Mouse (Mus musculus): Measurements from ENCODE around the gene Tmc6.

DNA sequence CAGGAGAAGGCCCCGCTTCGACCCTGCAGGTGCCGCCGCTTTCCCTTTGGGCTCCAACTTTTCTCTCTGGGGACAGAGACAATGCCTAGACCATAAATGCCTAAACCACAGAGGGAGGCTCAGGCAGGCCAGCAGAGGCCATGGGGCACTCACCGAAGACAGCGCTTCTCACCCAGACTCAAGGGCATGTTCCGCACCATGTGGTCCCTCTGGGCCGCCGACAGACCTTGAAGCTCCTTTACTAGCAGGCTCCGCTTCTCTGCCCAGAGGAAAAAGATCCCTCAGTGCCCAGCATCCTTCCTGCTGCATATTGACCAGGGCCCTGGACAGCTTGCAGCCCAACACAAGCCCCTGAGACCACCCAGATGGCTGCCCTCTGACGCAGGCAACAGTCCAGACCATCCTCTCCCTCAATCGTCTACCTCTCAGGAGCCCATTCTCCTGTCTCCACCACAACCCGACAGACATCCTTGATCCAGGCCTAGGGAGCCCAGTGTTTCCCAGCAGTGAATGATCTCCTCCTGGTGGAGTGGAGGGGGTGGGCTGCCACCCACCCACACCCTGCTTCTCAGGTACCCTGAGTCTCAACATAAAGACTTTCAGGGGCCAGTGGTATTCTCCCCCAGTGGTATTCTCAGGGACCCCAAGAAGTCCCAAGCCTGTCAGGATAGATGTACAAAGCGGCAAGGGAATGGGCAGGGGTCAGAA is 5.8 kb downstream of the Tmc6 start:
- TF ChIP-seq POLR2A (IDR thresholded peaks at IDR 0.05; ENCODE audit: insufficient read depth, low read depth, low read length) (no peak), CTCF (IDR thresholded peaks at IDR 0.05) (no peak), EP300 (IDR thresholded peaks at IDR 0.05; ENCODE audit: insufficient read depth, low read depth, low read length) (no peak)
